Mouse (Mus musculus): ENCODE results near the gene Sema6d.

GRCm38 (mm10) chr2:124690372-124690771 lies 600.6 kb downstream of the Sema6d start:
- TF ChIP-seq CTCF (IDR thresholded peaks at IDR 0.05; ENCODE audit: low read depth, low read length) (no peak), GATA2 (IDR thresholded peaks at IDR 0.05; ENCODE audit: borderline replicate concordance, low read depth, low read length) (no peak), GATA1 (IDR thresholded peaks at IDR 0.05; ENCODE audit: borderline replicate concordance, low read length) (no peak), POLR2AphosphoS5 (IDR thresholded peaks at IDR 0.05; ENCODE audit: insufficient replicate concordance, low read depth, low read length) (no peak)
